Comparison of ENCODE assay signal across 8 mouse cellular contexts in genomic region chr2:169928447-169929120, GRCm38 (mm10).
DNase-seq lines count a peak whose midpoint lies in the region; ATAC-seq and TF ChIP-seq lines count a peak whose summit lies in the region.
"Had no signal": no experiment of that assay in that cellular context is flagged by ENCODE, and none has a peak within 500 bp of the region (broad histone marks: within the 10 kb centered on the region; RNA-seq: fewer than 3 reads in every experiment).

No protein-coding gene starts in this region.

- 36% methylated on average over 14 of the region's 14 CpGs for WGBS in kidney, adult 2 months
- WGBS in kidney, embryonic 16.5 days, result 66% methylated on average over 14 of the region's 14 CpGs

- peak; percentile 87 for DNase-seq in kidney, adult 2 months
- peak; percentile 52 for DNase-seq in adrenal gland, postnatal 25 days
- peak; percentile 74 for DNase-seq in lung, postnatal 10 days
- DNase-seq in urinary bladder, postnatal 10 days (ENCODE audit: low spot score), result no peak
- no peak for DNase-seq in gastrocnemius, postnatal 36 days

- no peak overlapping the region for H3K4me3 ChIP-seq in kidney, adult 2 months (ENCODE audit: insufficient read depth, low read depth, low read length)
- no peak overlapping the region for H3K4me3 ChIP-seq in kidney, embryonic 16.5 days (ENCODE audit: low read length)

- no peaks in the 10 kb centered on the region for H3K9me3 ChIP-seq in kidney, embryonic 16.5 days (ENCODE audit: low read length)
- H3K9me3 ChIP-seq: embryonic facial prominence, embryonic 12.5 days had no signal

- H3K4me1 ChIP-seq in kidney, adult 2 months (ENCODE audit: control insufficient read depth, insufficient read depth, low read length), result peaks cover 5% of the 10 kb centered on the region
- peaks cover 14% of the 10 kb centered on the region; the same call in 1 of the 2 replicates for H3K4me1 ChIP-seq in kidney, embryonic 16.5 days (ENCODE audit: insufficient read depth, low read length)
- H3K4me1 ChIP-seq: embryonic facial prominence, embryonic 12.5 days had no signal

- H3K36me3 ChIP-seq in kidney, adult 2 months (ENCODE audit: control insufficient read depth, insufficient read depth, low read length), result no peaks in the 10 kb centered on the region
- H3K36me3 ChIP-seq in kidney, embryonic 16.5 days (ENCODE audit: insufficient read depth, low read length), result no peaks in the 10 kb centered on the region
- H3K36me3 ChIP-seq: embryonic facial prominence, embryonic 12.5 days had no signal

- TF ChIP-seq POLR2A in kidney, adult 2 months (IDR thresholded peaks at IDR 0.05; ENCODE audit: low read depth, low read length), result no peak

- intact Hi-C loops in gastrocnemius, postnatal 36 days (cut with DNase I), result no loop called here

- H3K4me2 ChIP-seq in kidney, embryonic 16.5 days (replicated peaks; ENCODE audit: low read depth, low read length), result no peak overlapping the region

- H3K27me3 ChIP-seq in kidney, adult 2 months (replicated peaks; ENCODE audit: control insufficient read depth, insufficient read depth, low read length), result no peaks in the 10 kb centered on the region
- H3K27me3 ChIP-seq in kidney, embryonic 16.5 days (ENCODE audit: insufficient read depth, low read length), result no peaks in the 10 kb centered on the region
- H3K27me3 ChIP-seq: embryonic facial prominence, embryonic 12.5 days had no signal

- no peak overlapping the region for H3K9ac ChIP-seq in kidney, embryonic 16.5 days (replicated peaks; ENCODE audit: low read length)
- H3K9ac ChIP-seq: embryonic facial prominence, embryonic 12.5 days had no signal

- no peak for TF ChIP-seq CTCF in kidney, adult 2 months (conservative IDR thresholded peaks at IDR 0.05; ENCODE audit: insufficient read depth, insufficient read length, low read depth, low read length)

- no peak for ATAC-seq in kidney, embryonic 16.5 days (ENCODE audit: low FRiP score, low TSS enrichment)
- peak; percentile 45 for ATAC-seq in common myeloid progenitor, adult 5-6 weeks (replicated peaks; ENCODE audit: low read depth, poor library complexity, severe bottlenecking)

- H3K27ac ChIP-seq in kidney, adult 2 months (ENCODE audit: insufficient read depth, low read depth, low read length), result no peak overlapping the region
- no peak overlapping the region for H3K27ac ChIP-seq in kidney, embryonic 16.5 days (ENCODE audit: low read length)
- H3K27ac ChIP-seq: embryonic facial prominence, embryonic 12.5 days had no signal

Comparison
In these comparisons a context has a peak if more than half of its experiments do, and no peak if none do; other contexts are left out.
1. DNase-seq: peak in kidney, adult 2 months (single experiment), adrenal gland, postnatal 25 days (single experiment) and lung, postnatal 10 days (single experiment); none in urinary bladder, postnatal 10 days (single experiment) and gastrocnemius, postnatal 36 days (0 of 2).